ENCODE assay signal across 25 mouse cellular contexts in genomic region chr11:83045642-83046041, GRCm38 (mm10). TPM values are rescaled to one million over a fixed set of nuclear protein-coding genes. Genes with fewer than 3 reads are reported as not detected.
DNase-seq lines count a peak whose midpoint lies in the region; ATAC-seq and TF ChIP-seq lines count a peak whose summit lies in the region.
"Had no signal": no experiment of that assay in that cellular context is flagged by ENCODE, and none has a peak within 500 bp of the region (broad histone marks: within the 10 kb centered on the region; RNA-seq: fewer than 3 reads in every experiment).

No protein-coding gene starts in this region.

- no peak for ATAC-seq in liver, embryonic 12.5 days
- ATAC-seq: forebrain, embryonic 15.5 days; hindbrain, embryonic 16.5 days; intestine, embryonic 16.5 days had no signal

- TF ChIP-seq POLR2A in liver, adult 2 months (IDR thresholded peaks at IDR 0.05; ENCODE audit: extremely low read depth, insufficient read depth, low read length): no peak
- no peak for TF ChIP-seq POLR2A in CH12.LX (IDR thresholded peaks at IDR 0.05; ENCODE audit: low read depth, low read length)

- 70% methylated on average over 3 of the region's 3 CpGs for WGBS in liver, adult 2 months
- WGBS in liver, embryonic 12.5 days (ENCODE audit: insufficient replicate concordance): 65% methylated on average over 3 of the region's 3 CpGs

- no peak overlapping the region for H3K27ac ChIP-seq in liver, adult 2 months (replicated peaks; ENCODE audit: insufficient read depth, low read depth, low read length)
- no peak overlapping the region for H3K27ac ChIP-seq in liver, embryonic 12.5 days
- peak overlapping the region; percentile 60 for H3K27ac ChIP-seq in CH12.LX (ENCODE audit: insufficient read depth, low read depth)
- H3K27ac ChIP-seq: forebrain, embryonic 15.5 days; gastrocnemius, adult 2 months; hindbrain, embryonic 10.5 days; layer of hippocampus, adult 2 months; limb, embryonic 12.5 days; liver, embryonic 13.5 days; midbrain, embryonic 12.5 days had no signal

- dilution Hi-C loops in CH12.LX (cut with MboI; ENCODE audit: extremely low pct_ligation_motif_present, extremely low pct_unique_long_range_greater_than_20kb, low sequenced_read_pairs): no loop called here

- H3K9me3 ChIP-seq in liver, embryonic 12.5 days (replicated peaks): no peaks in the 10 kb centered on the region
- H3K9me3 ChIP-seq in CH12.LX (replicated peaks; ENCODE audit: low read length): peaks cover 13% of the 10 kb centered on the region
- H3K9me3 ChIP-seq: forebrain, embryonic 15.5 days; hindbrain, embryonic 10.5 days; limb, embryonic 12.5 days; liver, embryonic 13.5 days; midbrain, embryonic 12.5 days had no signal

- peak; percentile 23 for DNase-seq in liver, adult 2 months (ENCODE audit: extremely low read depth, low read depth, low spot score)
- DNase-seq in CH12.LX (ENCODE audit: extremely low read depth): peak; percentile 45
- peak; percentile 69 for DNase-seq in brain, adult 2 months (ENCODE audit: low read depth, low spot score)
- DNase-seq in telencephalon, adult 2 months (ENCODE audit: low read depth, low spot score): peak; percentile 47
- DNase-seq in embryo, embryonic 10 days (ENCODE audit: low spot score): no peak
- no peak for DNase-seq in left cerebral cortex, adult 9 months (ENCODE audit: low spot score in 2 of 2)
- DNase-seq: cerebellum, adult 8-10 months; cerebellum, postnatal 36 days; gastrocnemius, adult 2 months; kidney, adult 9 months; kidney, postnatal 14 days; layer of hippocampus, postnatal 36 days; liver, embryonic 13.5 days; lung, embryonic 14.5 days; right cerebral cortex, postnatal 14 days; thymus, postnatal 25 days had no signal

- no peaks in the 10 kb centered on the region for H3K36me3 ChIP-seq in liver, adult 2 months (ENCODE audit: control insufficient read depth, insufficient read depth, low read length)
- no peaks in the 10 kb centered on the region for H3K36me3 ChIP-seq in liver, embryonic 12.5 days
- peaks cover 0 to 6% of the 10 kb centered on the region in 2 experiments for H3K36me3 ChIP-seq in CH12.LX (replicated peaks in 1 of 2; ENCODE audit: control insufficient read depth in 1 of 2, insufficient read depth in 1 of 2, low read length in 1 of 2)
- H3K36me3 ChIP-seq: forebrain, embryonic 15.5 days; hindbrain, embryonic 10.5 days; limb, embryonic 12.5 days; liver, embryonic 13.5 days; midbrain, embryonic 12.5 days had no signal

- in situ Hi-C loops in CH12.LX (cut with MboI; ENCODE audit: low pct_ligation_motif_present, low pct_unique_long_range_greater_than_20kb, low sequenced_read_pairs): no loop called here

- H3K79me2 ChIP-seq in liver, adult 2 months (ENCODE audit: control insufficient read depth, insufficient read depth, low read length): no peaks in the 10 kb centered on the region
- no peaks in the 10 kb centered on the region for H3K79me2 ChIP-seq in CH12.LX (replicated peaks; ENCODE audit: control insufficient read depth, extremely low read depth, insufficient read depth, poor library complexity, severe bottlenecking)

- no peaks in the 10 kb centered on the region; the same call in 1 of the 2 replicates for H3K27me3 ChIP-seq in liver, adult 2 months (ENCODE audit: control insufficient read depth, insufficient read depth, low read length)
- no peaks in the 10 kb centered on the region for H3K27me3 ChIP-seq in liver, embryonic 12.5 days (replicated peaks)
- H3K27me3 ChIP-seq in CH12.LX (replicated peaks): no peaks in the 10 kb centered on the region
- H3K27me3 ChIP-seq: forebrain, embryonic 15.5 days; limb, embryonic 12.5 days; liver, embryonic 13.5 days; midbrain, embryonic 12.5 days had no signal

- H3K4me1 ChIP-seq in liver, adult 2 months (ENCODE audit: control insufficient read depth, insufficient read depth, low read length): no peaks in the 10 kb centered on the region
- H3K4me1 ChIP-seq in liver, embryonic 12.5 days: no peaks in the 10 kb centered on the region
- peaks cover 21 to 44% of the 10 kb centered on the region in 2 experiments for H3K4me1 ChIP-seq in CH12.LX (ENCODE audit: control insufficient read depth in 1 of 2, insufficient read depth in 2 of 2)
- H3K4me1 ChIP-seq: forebrain, embryonic 15.5 days; hindbrain, embryonic 10.5 days; limb, embryonic 12.5 days; liver, embryonic 13.5 days; midbrain, embryonic 12.5 days had no signal

- no peak overlapping the region for H3K4me2 ChIP-seq in liver, embryonic 12.5 days
- no peak overlapping the region; the same call in 1 of the 2 replicates for H3K4me2 ChIP-seq in CH12.LX (ENCODE audit: insufficient read depth, low read depth, poor library complexity, severe bottlenecking)
- H3K4me2 ChIP-seq: forebrain, embryonic 15.5 days; heart, embryonic 11.5 days; limb, embryonic 12.5 days; liver, embryonic 13.5 days; lung, embryonic 14.5 days; midbrain, embryonic 12.5 days had no signal

- no peak overlapping the region for H3K4me3 ChIP-seq in liver, adult 2 months (ENCODE audit: insufficient read depth, low read depth, low read length)
- H3K4me3 ChIP-seq in liver, embryonic 12.5 days: no peak overlapping the region
- H3K4me3 ChIP-seq in CH12.LX (replicated peaks in 1 of 3; ENCODE audit: low read depth in 2 of 3, low read length in 2 of 3, poor library complexity in 1 of 3): no peak overlapping the region
- H3K4me3 ChIP-seq: forebrain, embryonic 15.5 days; gastrocnemius, adult 2 months; hindbrain, embryonic 10.5 days; layer of hippocampus, adult 2 months; limb, embryonic 12.5 days; liver, embryonic 13.5 days; midbrain, embryonic 12.5 days had no signal

- TF ChIP-seq EP300 in CH12.LX (IDR thresholded peaks at IDR 0.05; ENCODE audit: low read length): peak; percentile 67; the same call in 1 of the 2 replicates

- TF ChIP-seq RAD21 in CH12.LX (IDR thresholded peaks at IDR 0.05; ENCODE audit: low read depth, low read length): no peak

- TF ChIP-seq CTCF in liver, adult 2 months (IDR thresholded peaks at IDR 0.05; ENCODE audit: low read depth, low read length): no peak
- no peak for TF ChIP-seq CTCF in CH12.LX (conservative IDR thresholded peaks at IDR 0.05 in 1 of 2, IDR thresholded peaks at IDR 0.05 in 1 of 2; ENCODE audit: low read depth in 2 of 2, low read length in 2 of 2)

- no peak overlapping the region for H3K9ac ChIP-seq in liver, adult 2 months (ENCODE audit: low read depth, low read length)
- H3K9ac ChIP-seq in liver, embryonic 12.5 days: no peak overlapping the region
- peak overlapping the region; percentile 85 for H3K9ac ChIP-seq in CH12.LX (ENCODE audit: insufficient read depth, low read depth)
- H3K9ac ChIP-seq: forebrain, embryonic 15.5 days; limb, embryonic 12.5 days; liver, embryonic 13.5 days; lung, embryonic 14.5 days; midbrain, embryonic 12.5 days had no signal

TF ChIP-seq in CH12.LX, 34 proteins besides CTCF, POLR2A, EP300 and RAD21:
- no peak for TF ChIP-seq MXI1 (IDR thresholded peaks at IDR 0.05; ENCODE audit: low read depth, low read length)
- no peak for TF ChIP-seq ZMIZ1 (IDR thresholded peaks at IDR 0.05; ENCODE audit: low read depth, low read length)
- TF ChIP-seq JUND (conservative IDR thresholded peaks at IDR 0.05; ENCODE audit: low read depth, low read length): peak; percentile 55
- peak; percentile 46; the same call in 1 of the 2 replicates for TF ChIP-seq JUN (IDR thresholded peaks at IDR 0.05; ENCODE audit: insufficient read depth, low read depth, low read length)
- peak; percentile 79; the same call in 1 of the 2 replicates for TF ChIP-seq MEF2A (IDR thresholded peaks at IDR 0.05; ENCODE audit: borderline replicate concordance, low read depth, low read length)
- peak; percentile 77 for TF ChIP-seq ETS1 (conservative IDR thresholded peaks at IDR 0.05; ENCODE audit: low read depth, low read length)
- peak; percentile 73 for TF ChIP-seq BHLHE40 (IDR thresholded peaks at IDR 0.05; ENCODE audit: low read depth, low read length)
- peak; percentile 66; the same call in 1 of the 2 replicates for TF ChIP-seq IRF4 (IDR thresholded peaks at IDR 0.05; ENCODE audit: low read depth, low read length)
- TF ChIP-seq MAZ (IDR thresholded peaks at IDR 0.05; ENCODE audit: low read depth, low read length): no peak

RNA-seq across cellular contexts. Expression of gene Slfn2, which starts 19.3 kb away (rescaled TPM):
- 5.6 and 8.7 TPM in 2 replicates for total RNA-seq in liver, adult 2 months (2014; rRNA removed)
- 0.95 and 1.5 TPM in 2 replicates for polyA plus RNA-seq in liver, adult 2 months (2012; rRNA removed)
- 3.5 and 3.6 TPM in 2 replicates for polyA plus RNA-seq in liver, embryonic 12.5 days (2016; fragmentation: Nextera tagmentation; extraction: Ambion mirVana)
- 209 and 215 TPM in 2 replicates for total RNA-seq in CH12.LX (2012; rRNA removed)
- 211 and 241 TPM in 2 replicates for total RNA-seq in CH12.LX (2014; rRNA removed)
- polyA plus RNA-seq in CH12.LX (2012; ENCODE audit: insufficient read length, low read depth): 112 TPM in 2 replicates

RNA-seq across cellular contexts. Expression of gene Slfn8, which starts 25.0 kb away (rescaled TPM):
- 2.6 and 4.4 TPM in 2 replicates for total RNA-seq in liver, adult 2 months (2014; rRNA removed)
- 0.30 and 0.50 TPM in 2 replicates for polyA plus RNA-seq in liver, adult 2 months (2012; rRNA removed)
- polyA plus RNA-seq in liver, embryonic 12.5 days (2016; fragmentation: Nextera tagmentation; extraction: Ambion mirVana): 0.38 and 0.72 TPM in 2 replicates
- 6.3 and 7.7 TPM in 2 replicates for total RNA-seq in CH12.LX (2012; rRNA removed)
- 3.3 and 3.4 TPM in 2 replicates for total RNA-seq in CH12.LX (2014; rRNA removed)
- polyA plus RNA-seq in CH12.LX (2012; ENCODE audit: insufficient read length, low read depth): 3.5 and 4.1 TPM in 2 replicates

RNA-seq across cellular contexts. Expression of gene Slfn9, which starts 54.0 kb away (rescaled TPM):
- 2.7 and 3.1 TPM in 2 replicates for total RNA-seq in liver, adult 2 months (2014; rRNA removed)
- polyA plus RNA-seq in liver, adult 2 months (2012; rRNA removed): 0.20 and 0.25 TPM in 2 replicates
- 7.6 and 8.3 TPM in 2 replicates for polyA plus RNA-seq in liver, embryonic 12.5 days (2016; fragmentation: Nextera tagmentation; extraction: Ambion mirVana)
- total RNA-seq in CH12.LX (2012; rRNA removed) (6.7 and 8.5 TPM in 2 replicates), CH12.LX (2014; rRNA removed) (6.3 and 6.4 TPM in 2 replicates)
- 11.5 and 12.4 TPM in 2 replicates for polyA plus RNA-seq in CH12.LX (2012; ENCODE audit: insufficient read length, low read depth)

Comparison
In these comparisons a context has a peak if more than half of its experiments do, and no peak if none do; other contexts are left out.
1. DNase-seq: peak in liver, adult 2 months (single experiment), CH12.LX (single experiment), brain, adult 2 months (single experiment) and telencephalon, adult 2 months (single experiment); none in embryo, embryonic 10 days (single experiment) and left cerebral cortex, adult 9 months (0 of 2).
2. RNA of gene Slfn2, which starts 19.3 kb away (polyA plus RNA-seq): 112 TPM in CH12.LX; 3.5 to 3.6 TPM in liver, embryonic 12.5 days and 0.95 to 1.5 TPM in liver, adult 2 months; every median in the first group is over 10 times any median in the second.